Mouse (Mus musculus): ENCODE measurements around the gene Ebf3.

Gene Ebf3

GRCm38 (mm10) chr7:137313904-137314691 is at the start of gene Ebf3:
Gene Ebf3 (minus strand): TSS chr7:137314445.
- peaks cover 3% of the 10 kb centered on the region for H3K27me3 ChIP-seq (ENCODE audit: control insufficient read depth, insufficient read depth, low read length, poor library complexity, severe bottlenecking)
- peak; percentile 59 for DNase-seq (ENCODE audit: low read depth, low spot score)
- H3K36me3 ChIP-seq (ENCODE audit: control insufficient read depth, insufficient read depth, low read length, poor library complexity, severe bottlenecking): no peaks in the 10 kb centered on the region

- no peaks in the 10 kb centered on the region for H3K36me3 ChIP-seq (ENCODE audit: control insufficient read depth, insufficient read depth, low read length, poor library complexity, severe bottlenecking)
- no peak for DNase-seq (ENCODE audit: low read depth, low spot score)
- no peaks in the 10 kb centered on the region for H3K27me3 ChIP-seq (ENCODE audit: control insufficient read depth, insufficient read depth, low read length, poor library complexity, severe bottlenecking)
Measured at GRCm38 (mm10) chr7:137346860-137347259, 32.6 kb upstream of the Ebf3 start.

GRCm38 (mm10) chr7:137346068-137346467 is 31.8 kb upstream of the Ebf3 start:
- Histone ChIP-seq H3K27me3 (ENCODE audit: control insufficient read depth, insufficient read depth, low read length, poor library complexity, severe bottlenecking) (no peaks in the 10 kb centered on the region), H3K36me3 (ENCODE audit: control insufficient read depth, insufficient read depth, low read length, poor library complexity, severe bottlenecking) (no peaks in the 10 kb centered on the region)
- DNase-seq (ENCODE audit: low read depth, low spot score): no peak

- DNase-seq (ENCODE audit: low read depth, low spot score): no peak
- Histone ChIP-seq H3K27me3 (ENCODE audit: control insufficient read depth, insufficient read depth, low read length, poor library complexity, severe bottlenecking) (no peaks in the 10 kb centered on the region), H3K36me3 (ENCODE audit: control insufficient read depth, insufficient read depth, low read length, poor library complexity, severe bottlenecking) (no peaks in the 10 kb centered on the region)
Measured at GRCm38 (mm10) chr7:137333951-137334350, 19.7 kb upstream of the Ebf3 start.

- H3K27me3 ChIP-seq (ENCODE audit: control insufficient read depth, insufficient read depth, low read length, poor library complexity, severe bottlenecking): no peaks in the 10 kb centered on the region; the same call in none of the 2 replicates
- no peak for DNase-seq (ENCODE audit: low read depth, low spot score)
- no peaks in the 10 kb centered on the region for H3K36me3 ChIP-seq (ENCODE audit: control insufficient read depth, insufficient read depth, low read length, poor library complexity, severe bottlenecking)
Measured at GRCm38 (mm10) chr7:137322926-137323325, 8.7 kb upstream of the Ebf3 start.

- H3K36me3 ChIP-seq (ENCODE audit: control insufficient read depth, insufficient read depth, low read length, poor library complexity, severe bottlenecking): no peaks in the 10 kb centered on the region
- no peaks in the 10 kb centered on the region; the same call in none of the 2 replicates for H3K27me3 ChIP-seq (ENCODE audit: control insufficient read depth, insufficient read depth, low read length, poor library complexity, severe bottlenecking)
- no peak for DNase-seq (ENCODE audit: low read depth, low spot score)
Measured at GRCm38 (mm10) chr7:137321961-137322784, 7.9 kb upstream of the Ebf3 start.

GRCm38 (mm10) chr7:137321141-137321813 is 7.0 kb upstream of the Ebf3 start:
- DNase-seq (ENCODE audit: low read depth, low spot score): peak; percentile 64
- Histone ChIP-seq H3K27me3 (ENCODE audit: control insufficient read depth, insufficient read depth, low read length, poor library complexity, severe bottlenecking) (no peaks in the 10 kb centered on the region; the same call in none of the 2 replicates), H3K36me3 (ENCODE audit: control insufficient read depth, insufficient read depth, low read length, poor library complexity, severe bottlenecking) (no peaks in the 10 kb centered on the region)

- no peaks in the 10 kb centered on the region; the same call in none of the 2 replicates for H3K27me3 ChIP-seq (ENCODE audit: control insufficient read depth, insufficient read depth, low read length, poor library complexity, severe bottlenecking)
- H3K36me3 ChIP-seq (ENCODE audit: control insufficient read depth, insufficient read depth, low read length, poor library complexity, severe bottlenecking): no peaks in the 10 kb centered on the region
- no peak for DNase-seq (ENCODE audit: low read depth, low spot score)
Measured at GRCm38 (mm10) chr7:137320320-137320719, 6.1 kb upstream of the Ebf3 start.

GRCm38 (mm10) chr7:137318924-137319885 is 5.0 kb upstream of the Ebf3 start:
- DNase-seq (ENCODE audit: low read depth, low spot score): no peak
- H3K27me3 ChIP-seq (ENCODE audit: control insufficient read depth, insufficient read depth, low read length, poor library complexity, severe bottlenecking): no peaks in the 10 kb centered on the region; the same call in none of the 2 replicates

GRCm38 (mm10) chr7:137318383-137318775 is 4.1 kb upstream of the Ebf3 start:
- Histone ChIP-seq H3K36me3 (ENCODE audit: control insufficient read depth, insufficient read depth, low read length, poor library complexity, severe bottlenecking) (no peaks in the 10 kb centered on the region), H3K27me3 (ENCODE audit: control insufficient read depth, insufficient read depth, low read length, poor library complexity, severe bottlenecking) (no peaks in the 10 kb centered on the region; the same call in none of the 2 replicates)
- DNase-seq (ENCODE audit: low read depth, low spot score): no peak

More at GRCm38 (mm10) chr7:137318924-137319885, 5.0 kb upstream of the Ebf3 start:
- H3K36me3 ChIP-seq (ENCODE audit: control insufficient read depth, insufficient read depth, low read length, poor library complexity, severe bottlenecking): no peaks in the 10 kb centered on the region

GRCm38 (mm10) chr7:137317659-137318382 is 3.6 kb upstream of the Ebf3 start:
- H3K36me3 ChIP-seq (ENCODE audit: control insufficient read depth, insufficient read depth, low read length, poor library complexity, severe bottlenecking): no peaks in the 10 kb centered on the region
- peaks cover 3% of the 10 kb centered on the region for H3K27me3 ChIP-seq (ENCODE audit: control insufficient read depth, insufficient read depth, low read length, poor library complexity, severe bottlenecking)
- no peak for DNase-seq (ENCODE audit: low read depth, low spot score)

- Histone ChIP-seq H3K27me3 (ENCODE audit: control insufficient read depth, insufficient read depth, low read length, poor library complexity, severe bottlenecking) (peaks cover 3% of the 10 kb centered on the region), H3K36me3 (ENCODE audit: control insufficient read depth, insufficient read depth, low read length, poor library complexity, severe bottlenecking) (no peaks in the 10 kb centered on the region)
- no peak for DNase-seq (ENCODE audit: low read depth, low spot score)
Measured at GRCm38 (mm10) chr7:137316926-137317658, 2.8 kb upstream of the Ebf3 start.
